Mouse (Mus musculus) neural tube, embryonic 11.5 days (tissue): ENCODE measurements around the gene Slc9a3r2. TPM values are rescaled to one million over a fixed set of nuclear protein-coding genes. Genes with fewer than 3 reads are reported as not detected.

Experiments
- ATAC-seq: fragments of 200-750 bp; cut with Nextera tagmentation; 2 replicates; pipeline ENCODE4 v1.8.0; 2017; ENCODE audit warnings: moderate number of reproducible peaks, mild to moderate bottlenecking, moderate TSS enrichment, moderate library complexity; ENCODE audit not compliant: insufficient read depth, low FRiP score, low TSS enrichment
- DNase-seq: peaks from one replicate; pipeline ENCODE4 v3.0.0-alpha.2; 2015; ENCODE audit warnings: low spot score
- H3K27ac ChIP-seq: fragments of 300-500 bp; sonication (generic); 2 replicates; pipeline ENCODE4 v1.5.1; 2014; ENCODE audit warnings: low read depth, mild to moderate bottlenecking, low read length
- H3K27me3 ChIP-seq: fragments of 300-500 bp; sonication (generic); 2 replicates; pipeline ENCODE4 v1.6.1; 2014; ENCODE audit warnings: mild to moderate bottlenecking, low read length, mixed read lengths; ENCODE audit not compliant: control insufficient read depth, insufficient read depth
- H3K36me3 ChIP-seq: fragments of 300-500 bp; sonication (generic); 2 replicates; pipeline ENCODE4 v1.6.1; 2014; ENCODE audit warnings: mild to moderate bottlenecking, low read length, moderate library complexity, mixed read lengths; ENCODE audit not compliant: control insufficient read depth, insufficient read depth
- H3K4me1 ChIP-seq: fragments of 300-500 bp; sonication (generic); 2 replicates; pipeline ENCODE4 v1.6.1; 2014; ENCODE audit warnings: low read length, mixed read lengths; ENCODE audit not compliant: control insufficient read depth, insufficient read depth
- H3K4me2 ChIP-seq: fragments of 300-500 bp; sonication (generic); 2 replicates; pipeline ENCODE4 v1.6.1; 2014; ENCODE audit warnings: low read depth, mild to moderate bottlenecking, moderate library complexity
- H3K4me3 ChIP-seq: fragments of 300-500 bp; sonication (generic); 2 replicates; pipeline ENCODE4 v1.5.1; 2014; ENCODE audit warnings: low read depth, low read length
- H3K9ac ChIP-seq: fragments of 300-500 bp; sonication (generic); 2 replicates; pipeline ENCODE4 v1.6.1; 2014; ENCODE audit warnings: mild to moderate bottlenecking, low read length
- H3K9me3 ChIP-seq: fragments of 300-500 bp; sonication (generic); 2 replicates; pipeline ENCODE4 v1.6.1; 2016; ENCODE audit warnings: low read length; ENCODE audit not compliant: control insufficient read depth
- WGBS: fragments of 180-500 bp; shearing (Covaris S2); extraction: QIAGEN DNeasy Blood & Tissue Kit; methylation state at CpG from one replicate; pipeline ENCODE4 v1.1.7; 2014; 5-methylcytosine and 5-hydroxymethylcytosine counted together
- polyA plus RNA-seq: library from polyadenylated mRNA; unstranded; fragments of >200 nt; fragmentation: Nextera tagmentation; extraction: Ambion mirVana; gene quantifications from 2 replicates; pipeline ENCODE4 v1.2.1, GENCODE M21; 2014

Gene Slc9a3r2
- polyA plus RNA-seq, 1 experiment from 2014 or later: 38.8 TPM

DNA sequence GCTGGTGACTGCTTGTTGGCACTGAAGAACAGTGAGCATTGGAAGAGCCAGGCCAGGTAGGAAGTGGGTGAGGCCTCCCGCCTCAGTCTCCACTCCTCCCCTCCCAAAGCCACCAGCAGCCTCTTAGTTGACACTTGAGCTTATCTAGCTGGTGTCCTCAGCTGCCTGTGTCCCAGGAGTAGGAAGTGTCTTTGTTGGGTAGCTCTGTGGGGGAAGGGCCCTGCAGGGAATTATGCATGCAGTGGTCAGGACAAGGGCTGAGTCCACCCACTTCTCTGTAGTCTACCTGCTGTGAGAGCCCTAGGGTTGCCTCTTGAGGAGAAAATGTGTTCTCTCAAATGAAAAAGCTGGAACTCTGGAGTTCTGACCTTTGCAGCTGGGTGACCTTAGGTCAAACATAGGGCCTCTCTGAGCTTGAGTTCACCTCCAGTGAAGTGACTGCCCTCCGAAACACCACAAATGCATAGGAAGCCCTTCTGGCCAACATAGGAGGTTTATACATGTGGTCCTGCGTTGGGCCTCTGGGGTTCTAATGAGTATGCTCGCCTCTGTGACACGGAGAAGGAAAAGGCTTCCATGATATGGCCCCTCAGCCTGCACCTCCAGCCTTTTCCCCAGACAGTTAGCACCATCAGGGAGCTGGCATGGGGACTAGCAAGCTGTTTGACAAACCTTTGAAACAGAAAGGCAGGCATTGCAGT lies 13.2 kb downstream of the Slc9a3r2 start:
- no peaks in the 10 kb centered on the region for H3K27me3 ChIP-seq
- H3K4me1 ChIP-seq: no peaks in the 10 kb centered on the region
- no peaks in the 10 kb centered on the region for H3K36me3 ChIP-seq
- WGBS: 67% methylated on average over 5 of the region's 5 CpGs
- H3K4me3 ChIP-seq: no peak overlapping the region
- H3K4me2 ChIP-seq: no peak overlapping the region
- no peak for ATAC-seq
- no peak overlapping the region for H3K27ac ChIP-seq
- H3K9ac ChIP-seq: no peak overlapping the region
- DNase-seq: no peak
- no peaks in the 10 kb centered on the region for H3K9me3 ChIP-seq

DNA sequence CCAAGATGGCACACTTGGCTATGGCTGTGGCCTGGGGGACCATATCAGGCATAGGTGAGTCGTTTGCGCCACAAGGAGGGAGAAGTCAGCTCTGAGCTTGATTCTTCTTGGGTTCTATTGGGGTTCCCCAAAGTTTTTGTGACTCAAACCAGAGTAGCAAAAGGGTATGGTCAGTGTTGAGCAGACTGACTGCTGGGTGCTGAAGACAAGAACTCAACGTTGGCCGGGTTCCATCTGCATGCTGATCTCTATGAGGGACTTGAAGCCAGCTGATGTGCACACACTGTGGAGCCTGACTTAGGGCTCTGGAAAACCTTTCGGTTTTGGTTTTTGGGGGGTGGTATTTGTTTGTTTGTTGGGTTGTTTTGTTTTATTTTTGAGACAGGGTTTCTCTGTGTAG lies 14.4 kb downstream of the Slc9a3r2 start:
- no peak for ATAC-seq
- H3K9ac ChIP-seq: no peak overlapping the region
- DNase-seq: no peak
- no peak overlapping the region for H3K4me3 ChIP-seq
- H3K9me3 ChIP-seq: no peaks in the 10 kb centered on the region
- no peaks in the 10 kb centered on the region for H3K27me3 ChIP-seq
- WGBS: 92% methylated on average over 5 of the region's 5 CpGs
- H3K4me1 ChIP-seq: peaks cover 3% of the 10 kb centered on the region; the same call in 1 of the 2 replicates
- H3K36me3 ChIP-seq: no peaks in the 10 kb centered on the region
- H3K4me2 ChIP-seq: no peak overlapping the region
- H3K27ac ChIP-seq: no peak overlapping the region

DNA sequence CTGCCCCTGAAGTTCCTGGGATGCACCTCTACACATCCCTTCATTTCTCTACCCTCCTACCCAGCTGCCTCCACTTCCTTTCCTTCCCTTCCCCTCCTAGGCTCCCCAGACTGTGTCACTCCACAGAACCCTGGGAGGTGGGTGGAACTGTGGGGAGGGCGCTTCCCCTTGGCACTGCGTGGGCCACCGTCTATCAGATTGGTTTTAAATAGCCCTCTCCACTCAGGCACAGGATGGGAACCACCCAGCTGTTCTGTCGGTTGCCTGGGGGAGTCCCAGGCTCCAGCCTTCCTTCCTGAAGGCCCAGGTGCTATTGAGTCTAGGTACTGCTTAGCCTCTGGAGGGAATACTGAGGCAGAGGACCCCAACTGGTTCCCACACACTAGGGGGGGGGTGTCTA lies 15.1 kb downstream of the Slc9a3r2 start:
- DNase-seq: no peak
- no peak overlapping the region for H3K9ac ChIP-seq

DNA sequence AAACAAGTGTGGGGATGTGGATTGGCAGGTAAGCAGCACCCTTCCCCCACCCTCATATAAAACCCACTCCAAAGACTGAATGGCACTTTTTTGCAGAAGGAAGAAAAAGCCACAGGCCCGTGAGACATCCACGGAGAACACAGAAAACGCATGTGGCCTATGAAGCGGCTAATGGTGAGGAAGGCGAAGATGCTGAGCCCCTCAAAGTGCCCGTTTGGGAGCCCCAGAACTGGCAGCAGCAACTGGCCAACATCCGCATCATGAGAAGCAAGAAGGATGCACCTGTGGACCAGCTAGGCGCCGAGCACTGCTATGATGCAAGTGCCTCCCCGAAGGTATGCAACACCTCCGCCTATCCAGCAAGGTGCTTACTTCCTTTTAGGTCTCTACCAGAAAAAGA lies 16.3 kb downstream of the Slc9a3r2 start:
- Histone ChIP-seq H3K27me3 (no peaks in the 10 kb centered on the region), H3K4me1 (peaks cover 3% of the 10 kb centered on the region; the same call in 1 of the 2 replicates), H3K27ac (no peak overlapping the region), H3K4me3 (no peak overlapping the region), H3K9ac (no peak overlapping the region), H3K36me3 (peaks cover 4% of the 10 kb centered on the region), H3K9me3 (no peaks in the 10 kb centered on the region), H3K4me2 (no peak overlapping the region)
- ATAC-seq (no peak), DNase-seq (no peak)
- 96% methylated on average over 11 of the region's 11 CpGs for WGBS

More for the DNA sequence above, 15.1 kb downstream of the Slc9a3r2 start:
- peaks cover 3% of the 10 kb centered on the region; the same call in 1 of the 2 replicates for H3K4me1 ChIP-seq
- H3K27me3 ChIP-seq: no peaks in the 10 kb centered on the region
- no peak overlapping the region for H3K4me3 ChIP-seq
- H3K36me3 ChIP-seq: no peaks in the 10 kb centered on the region
- ATAC-seq: no peak
- no peak overlapping the region for H3K27ac ChIP-seq
- no peak overlapping the region for H3K4me2 ChIP-seq
- no peaks in the 10 kb centered on the region for H3K9me3 ChIP-seq
- WGBS: 91% methylated on average over 4 of the region's 4 CpGs

DNA sequence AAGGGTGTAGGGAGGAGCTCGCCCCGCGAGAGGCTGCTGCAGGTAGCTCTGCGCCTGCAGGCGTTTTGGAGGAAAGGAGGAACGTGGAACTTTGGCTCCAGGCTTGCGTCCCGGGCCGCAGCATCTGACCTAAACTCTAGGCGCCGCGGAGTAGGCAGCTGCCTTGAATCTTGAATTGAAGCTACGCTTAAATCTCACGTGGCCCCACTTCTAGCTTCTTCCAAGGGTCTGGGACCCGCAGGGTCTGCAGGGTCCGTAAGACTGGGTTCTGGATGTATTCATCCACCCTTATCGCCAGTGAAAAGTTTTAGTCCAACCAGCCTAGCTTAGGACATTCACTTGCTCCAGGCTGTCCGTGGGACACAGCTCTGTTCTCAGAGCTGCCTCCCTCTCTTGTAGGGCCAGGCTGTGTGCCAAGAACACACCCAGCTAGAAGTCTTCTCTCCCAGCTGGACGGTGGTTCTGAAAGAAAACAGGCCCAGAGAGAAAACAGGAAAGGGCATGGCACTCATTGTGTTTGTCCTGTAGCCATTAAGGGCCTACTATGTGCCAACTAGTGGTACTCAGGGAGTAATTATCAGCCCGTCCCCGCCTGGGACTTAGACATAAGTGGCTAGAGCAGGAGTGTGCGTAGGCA lies 17.2 kb downstream of the Slc9a3r2 start:
- 15% methylated on average over 22 of the region's 22 CpGs for WGBS
- Histone ChIP-seq H3K27me3 (no peaks in the 10 kb centered on the region), H3K4me2 (peak overlapping the region; percentile 60), H3K4me1 (peaks cover 3% of the 10 kb centered on the region; the same call in 1 of the 2 replicates), H3K9ac (peak overlapping the region; percentile 76), H3K9me3 (no peaks in the 10 kb centered on the region), H3K4me3 (peak overlapping the region; percentile 57), H3K36me3 (peaks cover 4% of the 10 kb centered on the region), H3K27ac (peak overlapping the region; percentile 45; the same call in 1 of the 2 replicates)
- DNase-seq: no peak
- peak; percentile 21; the same call in 1 of the 2 replicates for ATAC-seq

DNA sequence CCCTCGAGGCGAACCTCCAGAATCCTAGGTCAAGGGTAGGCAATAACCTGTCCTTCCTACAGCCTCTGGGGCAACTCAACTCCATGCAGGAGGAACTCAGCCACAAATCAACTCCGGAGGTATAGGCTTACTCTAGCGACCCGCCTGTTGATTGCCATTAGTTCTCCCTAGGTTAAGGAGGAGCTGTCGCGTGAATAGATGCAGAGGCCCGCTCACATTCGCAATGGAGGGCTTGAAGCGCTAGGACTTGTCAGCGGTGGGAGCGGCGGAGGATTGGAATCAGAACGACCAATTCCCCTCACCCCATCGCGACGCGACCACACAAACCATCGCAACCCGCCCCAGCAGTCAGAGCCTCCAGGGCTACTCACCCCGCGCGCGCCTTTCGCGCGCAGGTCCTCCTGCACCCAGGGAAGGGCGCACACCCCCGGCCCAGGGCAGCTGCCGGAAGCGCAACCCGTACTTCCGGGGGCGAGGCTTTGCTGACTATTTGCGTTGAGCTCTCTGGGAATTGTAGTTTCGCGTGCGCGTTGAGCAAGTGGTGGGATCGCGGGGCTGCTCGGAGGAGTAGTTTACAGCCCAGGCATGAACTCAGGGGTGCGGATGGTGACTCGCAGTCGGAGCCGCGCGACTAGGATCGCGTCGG lies 17.8 kb downstream of the Slc9a3r2 start, which contains the start of the genes Tsc2 and Nthl1:
Gene Tsc2 (minus strand): TSS at position 464 of the 646 bp plus-strand sequence.
Gene Nthl1 (plus strand): TSS at position 514 of the 646 bp plus-strand sequence.
- Histone ChIP-seq H3K4me2 (peak within 1 kb of the TSS; percentile 60), H3K4me1 (peaks cover 3% of the 10 kb centered on the region; the same call in 1 of the 2 replicates), H3K27me3 (no peaks in the 10 kb centered on the region), H3K9ac (peak within 1 kb of the TSS; percentile 76), H3K4me3 (peak within 1 kb of the TSS; percentile 57), H3K27ac (peak within 1 kb of the TSS; percentile 45; the same call in 1 of the 2 replicates), H3K9me3 (no peaks in the 10 kb centered on the region), H3K36me3 (peaks cover 4% of the 10 kb centered on the region)
- peak; percentile 90 for DNase-seq
- 2% methylated on average over 51 of the region's 51 CpGs for WGBS
- ATAC-seq: peak; percentile 86

DNA sequence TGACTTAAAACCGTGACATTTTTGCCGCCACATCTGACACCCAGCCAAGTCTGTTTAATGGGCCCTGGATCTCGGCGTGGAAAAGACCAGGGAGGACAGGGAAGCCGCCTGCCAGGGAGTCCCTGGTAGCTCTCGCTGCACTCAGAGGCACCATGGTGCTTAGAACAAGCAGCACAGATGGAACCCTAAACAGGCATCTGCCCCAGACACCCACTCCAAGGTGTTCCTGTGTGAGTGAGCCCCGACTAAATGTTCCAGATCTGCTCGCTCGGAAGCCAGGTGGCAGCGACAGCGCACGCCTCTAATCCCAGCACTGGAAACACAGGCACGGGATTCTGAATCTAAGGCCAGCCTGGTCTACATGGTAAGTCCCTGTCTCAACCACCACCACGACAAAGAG lies 20.1 kb downstream of the Slc9a3r2 start:
- Histone ChIP-seq H3K4me1 (peaks cover 3% of the 10 kb centered on the region; the same call in 1 of the 2 replicates), H3K36me3 (peaks cover 10% of the 10 kb centered on the region), H3K9me3 (no peaks in the 10 kb centered on the region), H3K27ac (no peak overlapping the region), H3K27me3 (no peaks in the 10 kb centered on the region), H3K4me2 (no peak overlapping the region), H3K9ac (no peak overlapping the region), H3K4me3 (no peak overlapping the region)
- ATAC-seq: no peak
- no peak for DNase-seq
- 86% methylated on average over 14 of the region's 14 CpGs for whole genome bisulfite sequencing

DNA sequence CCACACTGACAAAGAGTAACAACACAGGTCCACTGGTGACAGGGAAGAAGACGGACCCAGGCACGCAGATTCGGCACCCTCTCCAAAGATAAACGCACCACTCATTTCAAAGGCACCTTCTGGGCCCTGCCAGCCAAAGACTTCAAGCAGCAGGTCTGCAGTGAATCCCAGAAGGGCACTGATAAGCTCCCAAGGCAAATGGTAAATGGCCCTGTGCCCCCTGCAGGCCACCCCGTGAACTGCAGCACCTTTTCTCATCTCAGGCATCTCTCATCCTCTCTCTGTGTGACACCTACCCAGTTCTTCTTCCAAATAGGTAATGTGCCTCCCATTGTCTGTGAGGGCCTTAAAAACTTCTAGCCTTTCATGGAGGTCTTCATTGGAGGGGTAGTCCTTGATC lies 21.5 kb downstream of the Slc9a3r2 start:
- Histone ChIP-seq H3K27me3 (no peaks in the 10 kb centered on the region), H3K27ac (no peak overlapping the region), H3K36me3 (peaks cover 13% of the 10 kb centered on the region), H3K4me1 (peaks cover 3% of the 10 kb centered on the region; the same call in 1 of the 2 replicates), H3K4me2 (no peak overlapping the region), H3K4me3 (no peak overlapping the region), H3K9ac (no peak overlapping the region), H3K9me3 (no peaks in the 10 kb centered on the region)
- DNase-seq (peak; percentile 74), ATAC-seq (no peak)
- 48% methylated on average over 5 of the region's 5 CpGs for WGBS
